Mouse (Mus musculus) MEL (cell line): ENCODE data around the gene Cdc42bpa.

ENCODE experiments used
- CTCF ChIP-seq, 3 experiments: IDR thresholded peaks in 2 of 3; conservative IDR thresholded peaks in 1 of 3; 2 replicates each; pipeline ENCODE4 v1.5.1; 2011 to 2012; ENCODE audit warnings: low read length in 3 of 3, low read depth in 2 of 3, mild to moderate bottlenecking in 2 of 3, improper control_type of control experiment in 1 of 3, inconsistent platforms in 1 of 3, mixed read lengths in 1 of 3, moderate library complexity in 1 of 3; ENCODE audit not compliant: control insufficient read depth in 1 of 3, insufficient read depth in 1 of 3, poor library complexity in 1 of 3, severe bottlenecking in 1 of 3
- ETS1 ChIP-seq: IDR thresholded peaks from 2 replicates; pipeline ENCODE4 v1.6.1; 2012; ENCODE audit warnings: low read depth, mild to moderate bottlenecking, inconsistent platforms, low read length, improper control_type of control experiment, moderate library complexity
- GATA1 ChIP-seq: IDR thresholded peaks from 2 replicates; pipeline ENCODE4 v1.6.1; 2011; ENCODE audit warnings: low read depth, low read length, improper control_type of control experiment
- MAX ChIP-seq: IDR thresholded peaks from 2 replicates; pipeline ENCODE4 v1.6.1; 2011; ENCODE audit warnings: low read length, improper control_type of control experiment
- MAZ ChIP-seq: IDR thresholded peaks from 2 replicates; pipeline ENCODE4 v1.6.1; 2012; ENCODE audit warnings: low read depth, mild to moderate bottlenecking, inconsistent platforms, low read length, improper control_type of control experiment
- MXI1 ChIP-seq: IDR thresholded peaks from 2 replicates; pipeline ENCODE4 v1.6.1; 2011; ENCODE audit warnings: mild to moderate bottlenecking, low read depth, low read length, improper control_type of control experiment
- POLR2A ChIP-seq, 2 experiments: IDR thresholded peaks; 2 replicates each; pipeline ENCODE4 v1.6.1; 2011 to 2012; ENCODE audit warnings: low read length in 2 of 2, mild to moderate bottlenecking in 2 of 2, control low read depth in 1 of 2, improper control_type of control experiment in 1 of 2, low read depth in 1 of 2, moderate library complexity in 1 of 2; ENCODE audit not compliant: control insufficient read depth in 1 of 2, insufficient read depth in 1 of 2, poor library complexity in 1 of 2
- ZKSCAN1 ChIP-seq: IDR thresholded peaks from 2 replicates; pipeline ENCODE4 v1.6.1; 2012; ENCODE audit warnings: low read depth, mild to moderate bottlenecking, inconsistent platforms, low read length, improper control_type of control experiment, moderate library complexity
- ZMIZ1 ChIP-seq: IDR thresholded peaks from 2 replicates; pipeline ENCODE4 v1.6.1; 2012; ENCODE audit warnings: low read depth, mild to moderate bottlenecking, inconsistent platforms, low read length, improper control_type of control experiment, moderate library complexity

DNA sequence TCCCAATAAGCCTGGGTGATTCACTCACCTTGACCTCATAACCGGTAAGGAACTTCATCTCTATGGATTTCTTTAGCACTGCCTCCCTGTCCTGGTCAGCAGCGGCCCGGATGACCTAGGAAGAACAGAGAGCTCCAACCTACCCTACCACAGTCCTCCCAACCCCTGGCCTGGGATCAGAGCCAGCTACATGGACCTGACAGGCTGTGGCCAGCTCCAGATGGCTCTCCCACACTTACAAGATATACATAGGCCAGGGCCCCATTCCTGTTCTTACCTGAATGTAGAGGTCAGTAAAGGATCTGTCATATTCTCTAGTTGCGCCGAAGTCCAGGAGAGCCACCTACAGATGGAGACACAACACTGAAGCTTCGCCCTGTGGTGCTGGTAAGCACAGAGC, 208.0 kb downstream of the Cdc42bpa start:
- no peak for TF ChIP-seq ZKSCAN1
- no peak for TF ChIP-seq GATA1
- TF ChIP-seq CTCF (IDR thresholded peaks at IDR 0.05 in 2 of 3, conservative IDR thresholded peaks at IDR 0.05 in 1 of 3; ENCODE audit: control insufficient read depth in 1 of 3, insufficient read depth in 1 of 3, low read depth in 2 of 3, low read length in 3 of 3, poor library complexity in 1 of 3, severe bottlenecking in 1 of 3): no peak
- no peak for TF ChIP-seq ZMIZ1
- no peak for TF ChIP-seq POLR2A (IDR thresholded peaks at IDR 0.05; ENCODE audit: control insufficient read depth in 1 of 2, insufficient read depth in 1 of 2, low read depth in 1 of 2, low read length in 2 of 2, poor library complexity in 1 of 2)
- no peak for TF ChIP-seq MXI1
- no peak for TF ChIP-seq ETS1
- TF ChIP-seq MAZ: no peak
- TF ChIP-seq MAX: no peak
